Mouse (Mus musculus): ENCODE results near the gene Slc35d1.

DNA sequence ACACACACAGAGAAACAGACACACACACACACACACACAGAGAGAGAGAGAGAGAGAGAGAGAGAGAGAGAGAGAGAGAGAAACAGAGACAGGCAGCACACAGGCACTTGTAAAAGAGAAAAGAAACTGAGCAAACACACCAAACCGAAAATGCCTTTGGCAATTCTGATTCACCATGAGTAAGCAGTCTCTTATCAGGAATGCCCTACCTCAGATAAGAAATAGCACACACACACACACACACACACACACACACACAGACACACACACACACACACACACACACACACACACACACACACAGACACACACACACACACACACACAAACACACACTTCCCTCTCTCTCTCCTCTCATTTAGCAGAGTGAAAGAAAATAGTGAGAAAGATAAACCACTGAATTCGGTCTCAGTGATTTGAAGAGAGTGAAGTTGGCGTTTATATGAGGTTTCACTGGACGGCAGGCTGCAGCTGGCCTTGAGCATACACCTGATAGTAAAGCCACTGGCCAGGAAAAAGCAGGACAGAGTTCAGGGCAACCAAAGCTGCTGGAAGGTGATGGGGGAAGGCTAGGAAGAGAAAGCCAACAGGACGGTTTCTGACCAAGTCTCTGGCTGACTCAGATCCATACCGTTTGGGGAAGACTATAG, 34.6 kb upstream of the Slc35d1 start:
- no peak for TF ChIP-seq GATA1 (IDR thresholded peaks at IDR 0.05; ENCODE audit: borderline replicate concordance, low read length)
- TF ChIP-seq FLI1 (IDR thresholded peaks at IDR 0.05; ENCODE audit: low read length), result no peak
